Mouse (Mus musculus) liver, adult (tissue): ENCODE measurements around the gene Selenov.

Source experiments
- GATA4 ChIP-seq: IDR thresholded peaks from 2 replicates; pipeline ENCODE4 v1.6.1; 2014; ENCODE audit warnings: mild to moderate bottlenecking, low read length; ENCODE audit not compliant: insufficient replicate concordance

Selenov gene

GRCm38 (mm10) chr7:28267129-28268041 lies 23.6 kb downstream of the Selenov start, which contains the start of gene Eid2:
Gene Eid2, plus strand, starts transcription at chr7:28267881.
- no peak for TF ChIP-seq GATA4

DNA sequence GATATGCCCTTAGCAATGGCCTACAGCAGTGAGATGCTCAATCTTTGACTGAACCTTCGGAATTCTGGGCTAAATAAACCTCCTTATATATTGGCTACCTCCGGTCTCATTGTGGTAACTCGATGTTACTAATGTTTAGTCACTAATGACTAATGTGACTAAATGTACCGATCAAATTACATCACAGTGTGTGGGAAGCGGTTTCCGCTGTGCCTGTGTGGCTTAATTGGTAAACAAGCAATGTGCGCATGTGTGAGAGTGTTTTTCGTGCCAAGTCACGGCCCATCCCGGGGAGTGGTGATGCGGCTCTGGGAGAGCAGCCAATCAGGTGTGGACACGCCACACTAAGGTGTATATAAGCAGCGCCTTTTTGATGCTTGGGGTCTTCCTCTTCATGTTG lies 25.6 kb downstream of the Selenov start:
- no peak for TF ChIP-seq GATA4

- no peak for TF ChIP-seq GATA4
Measured at GRCm38 (mm10) chr7:28263786-28264185, 27.2 kb downstream of the Selenov start.

DNA sequence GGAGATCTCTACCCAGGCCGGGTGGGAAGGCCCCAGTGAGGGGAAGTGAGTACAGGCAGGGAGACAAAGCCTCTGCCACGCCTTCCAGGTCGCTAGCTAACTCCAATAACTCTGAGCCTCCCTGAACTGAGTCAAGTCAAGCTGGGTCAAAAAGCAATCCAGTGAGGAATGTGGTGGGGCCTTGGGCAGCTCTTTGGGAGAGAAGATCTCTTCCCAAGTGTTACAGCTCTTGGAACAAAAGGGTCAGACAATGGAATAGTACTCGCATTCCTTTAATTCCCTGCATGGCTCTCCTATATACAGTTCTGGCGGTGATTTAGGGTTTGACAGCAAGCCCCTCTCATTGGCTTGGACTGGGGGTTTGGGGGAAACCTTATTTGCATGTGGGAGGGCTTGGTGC lies 28.1 kb downstream of the Selenov start:
- TF ChIP-seq GATA4 = no peak

DNA sequence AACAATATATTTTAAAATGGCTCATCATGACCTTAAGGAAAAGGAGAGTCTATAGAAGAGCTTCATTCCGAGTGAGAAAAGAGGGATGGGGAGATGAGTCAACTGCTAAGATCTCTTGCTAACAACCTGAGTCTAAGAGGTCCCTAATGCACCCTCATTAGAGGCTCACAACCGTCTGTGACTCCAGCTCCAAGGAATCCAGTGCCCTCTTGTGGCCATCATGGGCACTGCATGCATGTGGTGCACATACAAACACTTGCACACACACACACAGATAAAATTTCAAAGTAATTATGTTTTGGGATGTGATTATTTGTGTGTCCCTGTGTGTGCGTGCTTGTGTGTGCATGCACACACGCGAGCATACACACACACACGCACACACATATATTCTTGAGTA lies 35.5 kb downstream of the Selenov start:
- TF ChIP-seq GATA4 = no peak

- no peak for TF ChIP-seq GATA4
Measured at GRCm38 (mm10) chr7:28254591-28254990, 36.4 kb downstream of the Selenov start.

GRCm38 (mm10) chr7:28251976-28252375 lies 39.0 kb downstream of the Selenov start:
- TF ChIP-seq GATA4 = no peak

DNA sequence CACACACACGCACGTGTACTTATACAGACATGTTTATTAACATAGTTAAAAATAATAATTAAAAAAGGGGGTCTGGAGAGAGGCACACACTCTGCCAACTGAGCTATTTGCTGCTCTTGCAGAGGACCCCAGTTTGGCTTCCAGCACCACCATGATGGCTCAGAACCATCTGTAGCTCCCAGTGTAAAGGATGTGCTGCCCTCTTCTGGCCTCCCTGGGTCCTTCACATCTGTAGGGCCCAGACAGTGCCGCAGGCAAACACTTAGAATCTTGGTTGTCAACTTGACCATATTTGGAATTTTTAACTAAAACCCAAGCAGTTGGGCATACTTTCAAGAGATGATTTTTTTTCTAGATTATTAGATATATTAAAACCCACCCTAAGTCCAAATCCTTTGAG lies 42.0 kb downstream of the Selenov start:
- no peak for TF ChIP-seq GATA4
